ENCODE assay signal across 14 mouse cellular contexts in genomic region chr11:51656798-51657521, GRCm38 (mm10). TPM values are rescaled to one million over a fixed set of nuclear protein-coding genes. Genes with fewer than 3 reads are reported as not detected.
A peak's percentile ranks its signal among the peaks of the same experiment; 100 is the strongest.
DNase-seq lines count a peak whose midpoint lies in the region; ATAC-seq lines count a peak whose summit lies in the region.
"Had no signal": no experiment of that assay in that cellular context is flagged by ENCODE, and none has a peak within 500 bp of the region (broad histone marks: within the 10 kb centered on the region; RNA-seq: fewer than 3 reads in every experiment).

No protein-coding gene starts in this region.

- no peak overlapping the region for H3K4me2 ChIP-seq in kidney, embryonic 15.5 days
- H3K4me2 ChIP-seq in stomach, embryonic 16.5 days (ENCODE audit: low read depth, low read length), result no peak overlapping the region

- H3K9me3 ChIP-seq in kidney, embryonic 15.5 days (replicated peaks), result no peaks in the 10 kb centered on the region
- H3K9me3 ChIP-seq in stomach, embryonic 16.5 days (replicated peaks; ENCODE audit: control insufficient read depth, low read length), result no peaks in the 10 kb centered on the region
- H3K9me3 ChIP-seq: G1E had no signal

- no peaks in the 10 kb centered on the region for H3K27me3 ChIP-seq in kidney, embryonic 15.5 days
- H3K27me3 ChIP-seq in stomach, embryonic 16.5 days (ENCODE audit: control insufficient read depth, insufficient read depth, low read length), result no peaks in the 10 kb centered on the region

- peaks cover 25% of the 10 kb centered on the region for H3K4me1 ChIP-seq in kidney, embryonic 15.5 days
- H3K4me1 ChIP-seq in stomach, embryonic 16.5 days (ENCODE audit: control insufficient read depth, insufficient read depth, low read length), result peaks cover 7% of the 10 kb centered on the region

- H3K9ac ChIP-seq in kidney, embryonic 15.5 days, result no peak overlapping the region
- no peak overlapping the region for H3K9ac ChIP-seq in stomach, embryonic 16.5 days (ENCODE audit: low read length)

- DNase-seq in adrenal gland, postnatal 10 days, result peak; percentile 49
- no peak for DNase-seq in adrenal gland, postnatal 25 days
- DNase-seq in lung, postnatal 36 days, result peak; percentile 42
- no peak for DNase-seq in lung, postnatal 14 days
- DNase-seq in right cerebral cortex, postnatal 14 days, result no peak
- DNase-seq in gastrocnemius, postnatal 4 days (ENCODE audit: low spot score in 2 of 2), result no peak
- DNase-seq: gastrocnemius, postnatal 14 days; heart, postnatal 14 days had no signal

- H3K36me3 ChIP-seq in kidney, embryonic 15.5 days, result peaks cover 5% of the 10 kb centered on the region; the same call in 1 of the 2 replicates
- H3K36me3 ChIP-seq in stomach, embryonic 16.5 days (ENCODE audit: control insufficient read depth, insufficient read depth, low read length), result no peaks in the 10 kb centered on the region
- H3K36me3 ChIP-seq: G1E had no signal

- peak; percentile 43 for ATAC-seq in kidney, embryonic 15.5 days (replicated peaks; ENCODE audit: low FRiP score)
- ATAC-seq in stomach, embryonic 16.5 days (ENCODE audit: insufficient read depth, low FRiP score), result peak; percentile 12; the same call in 1 of the 2 replicates
- ATAC-seq: forebrain, embryonic 16.5 days had no signal

- H3K4me3 ChIP-seq in kidney, embryonic 15.5 days (replicated peaks), result no peak overlapping the region
- H3K4me3 ChIP-seq in stomach, embryonic 16.5 days (replicated peaks; ENCODE audit: low read length), result no peak overlapping the region
- H3K4me3 ChIP-seq: megakaryocyte, embryonic 14.5 days; myocyte had no signal

- H3K27ac ChIP-seq in kidney, embryonic 15.5 days, result peak overlapping the region; percentile 45
- peak overlapping the region; percentile 49; the same call in 1 of the 2 replicates for H3K27ac ChIP-seq in stomach, embryonic 16.5 days (ENCODE audit: low read length)

- WGBS in kidney, embryonic 15.5 days, result 44% methylated on average over 10 of the region's 10 CpGs
- 71% methylated on average over 10 of the region's 10 CpGs for WGBS in stomach, embryonic 16.5 days

RNA-seq across cellular contexts. Expression of gene D930048N14Rik, which starts 6.2 kb away (rescaled TPM):
- total RNA-seq in adrenal gland, postnatal 10 days (2021), result 1 to 10 TPM; 1.1 to 3.5 TPM
- total RNA-seq in adrenal gland, postnatal 25 days (2021), result 3.5 and 4.0 TPM in 2 replicates
- polyA plus RNA-seq in kidney, embryonic 15.5 days (2015; fragmentation: Nextera tagmentation; extraction: Ambion mirVana), result 3.4 and 3.8 TPM in 2 replicates
- 5.9 and 6.4 TPM in 2 replicates for polyA plus RNA-seq in stomach, embryonic 16.5 days (2015; fragmentation: Nextera tagmentation; extraction: Ambion mirVana)
- 1 to 10 TPM; 1.1 to 1.6 TPM for total RNA-seq in gastrocnemius, postnatal 4 days (2021)
- polyA plus RNA-seq: G1E had no signal

RNA-seq across cellular contexts. Expression of gene N4bp3, which starts 6.3 kb away (rescaled TPM):
- total RNA-seq in adrenal gland, postnatal 10 days (2021), result 10 to 100 TPM; 16.2 to 26.3 TPM
- 11.1 and 13.7 TPM in 2 replicates for total RNA-seq in adrenal gland, postnatal 25 days (2021)
- 27.8 and 32.1 TPM in 2 replicates for polyA plus RNA-seq in kidney, embryonic 15.5 days (2015; fragmentation: Nextera tagmentation; extraction: Ambion mirVana)
- 20.7 and 21.0 TPM in 2 replicates for polyA plus RNA-seq in stomach, embryonic 16.5 days (2015; fragmentation: Nextera tagmentation; extraction: Ambion mirVana)
- total RNA-seq in gastrocnemius, postnatal 4 days (2021), result 10 to 100 TPM; 20.9 to 22.7 TPM

RNA-seq across cellular contexts. Expression of gene Rmnd5b, which starts 21.3 kb away (rescaled TPM):
- total RNA-seq in adrenal gland, postnatal 10 days (2021), result 10 to 100 TPM; 33.2 to 34.6 TPM
- total RNA-seq in adrenal gland, postnatal 25 days (2021), result 54.7 and 55.8 TPM in 2 replicates
- 43.1 and 44.0 TPM in 2 replicates for polyA plus RNA-seq in kidney, embryonic 15.5 days (2015; fragmentation: Nextera tagmentation; extraction: Ambion mirVana)
- 40.0 and 41.3 TPM in 2 replicates for polyA plus RNA-seq in stomach, embryonic 16.5 days (2015; fragmentation: Nextera tagmentation; extraction: Ambion mirVana)
- 10 to 100 TPM; 20.9 to 23.0 TPM for total RNA-seq in gastrocnemius, postnatal 4 days (2021)

RNA-seq across cellular contexts. Expression of gene 0610009B22Rik, which starts 31.7 kb away (rescaled TPM):
- 10 to 100 TPM; 46.9 to 48.8 TPM for total RNA-seq in adrenal gland, postnatal 10 days (2021)
- total RNA-seq in adrenal gland, postnatal 25 days (2021), result 55.1 and 58.2 TPM in 2 replicates
- 107 and 118 TPM in 2 replicates for polyA plus RNA-seq in kidney, embryonic 15.5 days (2015; fragmentation: Nextera tagmentation; extraction: Ambion mirVana)
- 89.5 and 93.1 TPM in 2 replicates for polyA plus RNA-seq in stomach, embryonic 16.5 days (2015; fragmentation: Nextera tagmentation; extraction: Ambion mirVana)
- total RNA-seq in gastrocnemius, postnatal 4 days (2021), result 10 to 100 TPM; 25.1 to 25.6 TPM

RNA-seq across cellular contexts. Expression of gene Nhp2, which starts 37.4 kb away (rescaled TPM):
- total RNA-seq in adrenal gland, postnatal 10 days (2021), result 10 to 100 TPM; 64.2 to 67.9 TPM
- 68.0 and 76.9 TPM in 2 replicates for total RNA-seq in adrenal gland, postnatal 25 days (2021)
- 163 and 169 TPM in 2 replicates for polyA plus RNA-seq in kidney, embryonic 15.5 days (2015; fragmentation: Nextera tagmentation; extraction: Ambion mirVana)
- 133 and 138 TPM in 2 replicates for polyA plus RNA-seq in stomach, embryonic 16.5 days (2015; fragmentation: Nextera tagmentation; extraction: Ambion mirVana)
- 10 to 100 TPM; 35.4 to 37.3 TPM for total RNA-seq in gastrocnemius, postnatal 4 days (2021)

Comparison
In these comparisons a context has a peak if more than half of its experiments do, and no peak if none do; other contexts are left out.
1. DNase-seq: peak in adrenal gland, postnatal 10 days (single experiment) and lung, postnatal 36 days (single experiment); none in adrenal gland, postnatal 25 days (single experiment), lung, postnatal 14 days (single experiment), right cerebral cortex, postnatal 14 days (single experiment) and gastrocnemius, postnatal 4 days (0 of 2).